Mouse (Mus musculus) cerebellum, adult 2 months (tissue): Measurements from ENCODE around the gene Olfml2b.

Experiments
- CTCF ChIP-seq: fragments of 200-500 bp; IDR thresholded peaks from 2 replicates; pipeline ENCODE4 v1.5.1; 2011; ENCODE audit warnings: low read depth, mild to moderate bottlenecking, control low read depth, low read length, moderate library complexity, borderline replicate concordance; ENCODE audit not compliant: insufficient read depth
- POLR2A ChIP-seq: fragments of 200-500 bp; IDR thresholded peaks from 2 replicates; pipeline ENCODE4 v1.6.1; 2011; ENCODE audit warnings: low read length, control low read depth, borderline replicate concordance; ENCODE audit not compliant: insufficient read depth

- TF ChIP-seq POLR2A: no peak
- TF ChIP-seq CTCF: no peak
These were observed 12.8 kb upstream of the Olfml2b start for GRCm38 (mm10) chr1:170631571-170631970.
